Mouse (Mus musculus) cerebellum, postnatal 36 days (tissue): ENCODE data around the gene Fuca1.

Experiments
- DNase-seq, 2 experiments: peaks; one replicate each; pipeline ENCODE4 v3.0.0; 2021 to 2022; ENCODE audit warnings: mixed read lengths in 2 of 2

The Fuca1 gene

GRCm38 (mm10) chr4:135920304-135921241 lies at the start of gene Fuca1:
Fuca1 (plus strand) TSS chr4:135920735.
- peak; percentile 94 to 97 for DNase-seq

- no peak for DNase-seq
Observed at GRCm38 (mm10) chr4:135872015-135872414, 48.5 kb upstream of the Fuca1 start.

- DNase-seq: peak in 1 of 2 experiments; percentile 14
Observed at GRCm38 (mm10) chr4:135872589-135873391, 47.7 kb upstream of the Fuca1 start.

DNA sequence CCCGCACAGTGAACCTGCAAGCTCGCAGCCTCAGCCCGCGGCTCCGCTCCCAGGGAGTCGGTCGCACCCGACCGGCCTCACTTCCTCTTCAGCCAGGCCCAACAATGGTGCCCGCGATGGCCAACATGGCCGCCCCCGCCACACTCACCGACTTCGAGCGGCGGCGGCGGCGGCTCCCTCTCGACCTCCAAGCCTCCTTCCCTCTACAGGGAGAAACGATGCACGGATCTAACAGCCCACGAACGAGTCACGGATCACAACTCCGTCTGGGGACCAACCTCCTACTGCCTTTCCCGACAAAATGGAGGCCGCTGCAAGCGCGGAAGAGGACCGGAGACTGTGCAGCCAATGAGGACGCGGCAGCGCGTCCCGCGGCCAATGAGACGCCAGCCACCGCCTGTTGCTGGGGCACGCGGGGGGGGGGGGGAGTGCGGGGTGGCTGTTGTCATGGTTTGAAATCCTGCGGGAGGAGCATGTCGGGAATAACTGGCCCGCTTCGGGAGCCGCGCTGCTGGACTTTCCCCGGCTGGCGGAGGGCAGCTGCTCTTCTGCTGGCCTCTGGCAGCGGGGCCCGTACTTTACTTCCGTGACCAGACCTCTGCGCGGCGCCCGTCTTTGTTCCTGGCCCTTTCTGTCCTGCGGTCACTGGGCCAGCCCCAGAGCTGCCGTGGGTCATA lies 46.9 kb upstream of the Fuca1 start, which contains the start of gene Pnrc2:
TSS of gene Pnrc2 (minus strand) at position 325 of the 677 bp plus-strand sequence.
- peak; percentile 88 to 90 for DNase-seq

DNA sequence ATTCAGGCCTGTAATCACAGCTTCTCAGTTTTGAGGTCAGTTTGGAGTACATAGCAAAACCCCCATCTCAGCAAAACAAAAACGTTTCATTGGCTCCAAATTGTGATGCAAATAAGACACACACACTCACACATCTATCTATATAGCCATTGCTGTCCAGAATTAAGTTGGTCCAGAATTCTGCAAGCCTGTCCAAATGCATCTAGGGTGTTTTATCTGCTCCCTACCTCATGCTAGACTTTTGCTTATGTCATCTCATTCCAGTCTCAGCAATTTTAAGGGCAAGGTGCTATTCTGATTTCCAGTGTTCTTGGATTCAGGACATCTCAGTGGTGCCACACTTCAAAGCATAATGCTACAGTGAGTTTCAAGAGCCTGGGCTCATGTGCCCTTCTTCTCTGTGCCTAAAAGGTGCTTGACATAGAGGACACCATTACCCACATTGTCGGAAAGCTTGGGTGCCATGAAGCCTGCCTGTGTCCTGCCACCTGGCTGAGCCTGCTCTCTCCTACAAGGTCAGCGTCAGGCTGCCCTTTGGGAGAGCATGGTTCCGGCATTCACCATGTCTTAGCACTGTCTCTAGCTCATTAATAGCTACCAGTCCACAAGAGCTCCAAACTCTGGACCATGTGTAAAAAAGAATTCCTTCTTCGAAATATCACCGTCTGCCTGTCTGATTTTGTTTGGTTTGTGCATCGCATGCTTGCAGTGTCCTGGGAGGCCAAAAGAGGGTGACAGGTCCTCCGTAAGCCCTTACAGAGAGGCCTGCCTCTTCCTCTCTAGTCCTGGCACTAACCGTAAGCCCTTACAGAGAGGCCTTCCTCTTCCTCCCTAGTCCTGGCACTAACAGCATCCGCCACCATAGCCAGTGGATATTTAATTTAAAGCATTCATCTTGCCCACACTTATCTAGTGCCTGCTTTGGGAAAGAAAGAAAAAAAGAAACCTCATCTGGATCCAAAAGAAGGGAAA lies 45.7 kb upstream of the Fuca1 start:
- DNase-seq: no peak

- DNase-seq: no peak
Observed at GRCm38 (mm10) chr4:135875546-135875945, 45.0 kb upstream of the Fuca1 start.

- DNase-seq: peak in 1 of 2 experiments; percentile 10
Observed at GRCm38 (mm10) chr4:135875991-135876582, 44.4 kb upstream of the Fuca1 start.

GRCm38 (mm10) chr4:135876583-135877020 lies 43.9 kb upstream of the Fuca1 start:
- DNase-seq: peak; percentile 46 to 49

GRCm38 (mm10) chr4:135877742-135878141 lies 42.8 kb upstream of the Fuca1 start:
- DNase-seq: no peak

GRCm38 (mm10) chr4:135879021-135879420 lies 41.5 kb upstream of the Fuca1 start:
- no peak for DNase-seq

- DNase-seq: no peak
Observed at GRCm38 (mm10) chr4:135880018-135880417, 40.5 kb upstream of the Fuca1 start.

- no peak for DNase-seq
Observed at GRCm38 (mm10) chr4:135880576-135880975, 40.0 kb upstream of the Fuca1 start.

GRCm38 (mm10) chr4:135882023-135882422 lies 38.5 kb upstream of the Fuca1 start:
- no peak for DNase-seq

GRCm38 (mm10) chr4:135883401-135883851 lies 37.1 kb upstream of the Fuca1 start:
- no peak for DNase-seq

DNA sequence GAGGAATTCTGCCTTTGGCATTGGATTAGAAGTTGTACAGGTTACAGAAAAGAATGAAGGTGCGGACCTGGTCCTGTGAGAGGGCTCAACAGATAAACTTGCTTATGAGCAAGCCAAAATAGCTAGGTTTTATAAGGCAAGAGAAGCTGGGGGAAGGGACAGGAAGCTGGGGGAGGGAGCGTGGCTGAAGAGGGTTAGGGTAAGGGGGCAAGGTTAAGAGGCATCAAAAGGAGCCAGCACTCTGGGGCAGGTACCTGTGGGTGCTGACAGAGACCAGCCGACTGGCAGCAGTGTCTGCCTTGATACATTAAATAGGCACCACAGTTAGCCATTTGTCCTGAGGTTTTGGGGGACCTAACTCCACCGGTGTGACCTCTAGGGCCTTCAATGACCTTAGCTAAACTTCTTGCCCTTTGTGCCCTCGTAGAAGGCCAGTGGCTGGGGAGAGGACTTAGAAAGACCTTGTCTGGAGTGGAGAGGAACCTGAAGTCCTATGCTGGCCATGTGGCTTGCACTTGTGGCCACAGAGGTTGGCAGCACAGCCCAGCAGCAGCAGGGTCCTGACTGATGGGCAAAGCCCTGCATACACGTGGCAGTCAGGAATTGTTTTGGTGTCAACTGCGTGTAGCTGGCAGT lies 36.5 kb upstream of the Fuca1 start:
- no peak for DNase-seq

DNA sequence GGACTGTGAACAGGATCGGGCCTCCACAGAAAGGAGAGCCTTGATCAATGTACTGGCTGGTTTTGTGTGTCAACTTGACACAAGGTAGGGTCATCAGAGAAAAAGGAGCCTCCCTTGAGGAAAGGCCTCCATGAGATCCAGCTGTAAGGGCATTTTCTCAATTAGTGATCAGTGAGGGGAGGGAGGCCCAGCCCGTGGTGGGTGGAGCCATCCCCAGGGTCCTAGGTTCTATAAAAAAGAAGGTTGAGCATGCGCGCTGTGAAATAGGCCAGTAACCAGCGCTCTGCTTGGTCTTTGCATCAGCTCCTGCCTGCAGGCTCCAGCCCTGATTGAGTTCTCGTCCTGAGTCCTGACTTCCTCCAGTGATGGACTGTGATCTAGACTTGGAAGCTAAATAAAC lies 36.0 kb upstream of the Fuca1 start:
- DNase-seq: no peak

DNA sequence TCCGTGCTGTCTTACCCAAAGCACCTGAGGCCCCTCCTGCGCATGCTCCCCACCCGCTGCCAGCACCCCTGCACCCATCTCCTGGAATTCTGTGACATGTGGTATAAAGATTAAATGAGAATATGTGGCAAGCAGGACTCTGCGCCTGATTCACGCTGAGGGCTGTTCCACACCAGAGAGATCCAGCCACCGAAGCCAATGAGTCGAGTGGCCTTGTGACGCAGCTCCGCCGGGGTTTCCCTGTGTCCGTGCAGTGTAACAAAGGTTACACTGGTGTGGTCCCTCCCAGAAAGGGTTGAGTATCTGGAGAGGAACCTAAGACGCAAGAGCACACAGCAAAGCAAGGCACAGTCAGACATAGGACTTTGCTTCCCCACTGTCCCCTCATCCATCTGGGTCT lies 34.9 kb upstream of the Fuca1 start:
- no peak for DNase-seq

- no peak for DNase-seq
Observed at GRCm38 (mm10) chr4:135886184-135886583, 34.4 kb upstream of the Fuca1 start.

DNA sequence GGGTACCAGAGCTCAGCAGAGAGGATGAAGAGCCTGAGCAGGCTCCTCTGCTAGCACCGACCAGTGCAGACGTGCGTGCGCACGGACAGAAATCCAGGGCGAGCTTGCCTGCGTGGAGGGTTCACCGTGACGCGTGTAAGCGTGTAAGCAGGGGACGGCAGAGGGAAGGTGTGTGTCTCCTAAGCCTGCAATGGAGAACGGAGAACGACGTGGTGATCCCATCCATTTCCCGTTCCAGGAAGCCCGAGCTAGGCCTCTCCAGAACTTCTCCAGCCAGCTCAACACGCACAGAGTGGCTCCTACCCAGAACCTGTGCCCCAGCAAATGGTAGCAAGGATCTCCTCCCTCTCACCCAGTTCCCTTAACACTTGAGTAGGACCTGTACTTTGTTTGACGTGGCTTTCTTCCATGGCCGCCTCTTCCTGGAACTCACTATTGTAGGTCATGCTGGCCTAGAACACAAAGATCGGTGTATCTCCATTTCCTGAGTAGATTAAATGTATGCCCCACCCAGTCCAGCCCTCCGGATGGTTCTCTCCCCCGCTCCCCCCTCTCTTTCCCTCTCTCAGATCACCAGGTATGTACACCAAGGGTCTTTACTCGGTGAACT lies 32.0 kb upstream of the Fuca1 start:
- no peak for DNase-seq
